Mouse (Mus musculus) intestine, embryonic 16.5 days (tissue): Measurements from ENCODE around the gene Stambpl1. TPM values are rescaled to one million over a fixed set of nuclear protein-coding genes. Genes with fewer than 3 reads are reported as not detected.
A peak's percentile ranks its signal among the peaks of the same experiment; 100 is the strongest.

Source experiments
- ATAC-seq: fragments of 200-750 bp; cut with Nextera tagmentation; 2 replicates; pipeline ENCODE4 v1.8.0; 2017; ENCODE audit warnings: moderate TSS enrichment, moderate library complexity
- H3K27ac ChIP-seq: fragments of 300-500 bp; sonication (generic); 2 replicates; pipeline ENCODE4 v1.5.1; 2014; ENCODE audit warnings: mild to moderate bottlenecking, low read length
- H3K27me3 ChIP-seq: fragments of 300-500 bp; sonication (generic); replicated peaks from 2 replicates; pipeline ENCODE4 v1.6.1; 2014; ENCODE audit warnings: low read length, control low read depth, mixed read lengths; ENCODE audit not compliant: control insufficient read depth, insufficient read depth
- H3K36me3 ChIP-seq: fragments of 300-500 bp; sonication (generic); 2 replicates; pipeline ENCODE4 v1.6.1; 2014; ENCODE audit warnings: low read length, control low read depth; ENCODE audit not compliant: control insufficient read depth, insufficient read depth
- H3K4me1 ChIP-seq: fragments of 300-500 bp; sonication (generic); 2 replicates; pipeline ENCODE4 v1.6.1; 2014; ENCODE audit warnings: low read length, control low read depth, mixed read lengths; ENCODE audit not compliant: control insufficient read depth, insufficient read depth
- H3K4me2 ChIP-seq: fragments of 300-500 bp; sonication (generic); 2 replicates; pipeline ENCODE4 v1.6.1; 2014; ENCODE audit warnings: low read depth, low read length, control low read depth
- H3K4me3 ChIP-seq: fragments of 300-500 bp; sonication (generic); 2 replicates; pipeline ENCODE4 v1.5.1; 2014; ENCODE audit warnings: mild to moderate bottlenecking, low read length
- H3K9ac ChIP-seq: fragments of 300-500 bp; sonication (generic); 2 replicates; pipeline ENCODE4 v1.6.1; 2014; ENCODE audit warnings: low read depth, low read length
- H3K9me3 ChIP-seq: fragments of 300-500 bp; sonication (generic); 2 replicates; pipeline ENCODE4 v1.6.1; 2016; ENCODE audit warnings: low read length, control low read depth; ENCODE audit not compliant: control insufficient read depth
- WGBS: fragments of 180-500 bp; shearing (Covaris S2); extraction: QIAGEN DNeasy Blood & Tissue Kit; methylation state at CpG from one replicate; pipeline ENCODE4 v1.1.7; 2014; 5-methylcytosine and 5-hydroxymethylcytosine counted together
- polyA plus RNA-seq: library from polyadenylated mRNA; unstranded; fragments of >200 nt; fragmentation: Nextera tagmentation; extraction: Ambion mirVana; gene quantifications from 2 replicates; pipeline ENCODE4 v1.2.1, GENCODE M21; 2015

Stambpl1 gene
- polyA plus RNA-seq, 1 experiment from 2014 or later = 22.9 TPM

GRCm38 (mm10) chr19:34220732-34221380 lies 28.8 kb downstream of the Stambpl1 start:
- no peak overlapping the region for H3K27ac ChIP-seq
- 46% methylated on average over 3 of the region's 3 CpGs for WGBS
- no peaks in the 10 kb centered on the region for H3K9me3 ChIP-seq
- no peak overlapping the region for H3K4me2 ChIP-seq
- no peak overlapping the region for H3K4me3 ChIP-seq
- no peak overlapping the region for H3K9ac ChIP-seq
- H3K36me3 ChIP-seq = no peaks in the 10 kb centered on the region
- H3K4me1 ChIP-seq = 0 out of 2 replicates have a peak, but pooled peaks cover 3% of the 10 kb centered on the region
- no peaks in the 10 kb centered on the region for H3K27me3 ChIP-seq
- ATAC-seq = peak; percentile 59

GRCm38 (mm10) chr19:34222805-34223204 lies 30.8 kb downstream of the Stambpl1 start:
- 90% methylated on average over 3 of the region's 3 CpGs for WGBS
- no peaks in the 10 kb centered on the region for H3K4me1 ChIP-seq
- H3K27me3 ChIP-seq = no peaks in the 10 kb centered on the region
- no peak overlapping the region for H3K9ac ChIP-seq
- H3K9me3 ChIP-seq = no peaks in the 10 kb centered on the region
- ATAC-seq = no peak
- no peak overlapping the region for H3K4me2 ChIP-seq
- no peak overlapping the region for H3K27ac ChIP-seq
- no peak overlapping the region for H3K4me3 ChIP-seq
- no peaks in the 10 kb centered on the region for H3K36me3 ChIP-seq

- Histone ChIP-seq H3K27me3 (no peaks in the 10 kb centered on the region), H3K4me2 (no peak overlapping the region), H3K4me1 (no peaks in the 10 kb centered on the region), H3K9ac (no peak overlapping the region), H3K36me3 (no peaks in the 10 kb centered on the region), H3K4me3 (no peak overlapping the region), H3K27ac (no peak overlapping the region), H3K9me3 (no peaks in the 10 kb centered on the region)
- no peak for ATAC-seq
- WGBS = 57% methylated on average over 7 of the region's 7 CpGs
These were observed 39.6 kb downstream of the Stambpl1 start for GRCm38 (mm10) chr19:34231596-34231995.

GRCm38 (mm10) chr19:34232326-34232725 lies 40.3 kb downstream of the Stambpl1 start:
- no peak for ATAC-seq
- Histone ChIP-seq H3K4me2 (no peak overlapping the region), H3K4me3 (no peak overlapping the region), H3K9me3 (no peaks in the 10 kb centered on the region), H3K4me1 (no peaks in the 10 kb centered on the region), H3K27ac (no peak overlapping the region), H3K27me3 (no peaks in the 10 kb centered on the region), H3K36me3 (no peaks in the 10 kb centered on the region), H3K9ac (no peak overlapping the region)
- 64% methylated on average over 5 of the region's 5 CpGs for WGBS

GRCm38 (mm10) chr19:34233944-34234343 lies 41.9 kb downstream of the Stambpl1 start:
- no peak for ATAC-seq
- Histone ChIP-seq H3K9ac (no peak overlapping the region), H3K4me2 (no peak overlapping the region), H3K36me3 (no peaks in the 10 kb centered on the region), H3K4me3 (no peak overlapping the region), H3K9me3 (no peaks in the 10 kb centered on the region), H3K4me1 (no peaks in the 10 kb centered on the region), H3K27ac (no peak overlapping the region), H3K27me3 (no peaks in the 10 kb centered on the region)
- 59% methylated on average over 14 of the region's 14 CpGs for WGBS

GRCm38 (mm10) chr19:34236049-34236448 lies 44.0 kb downstream of the Stambpl1 start:
- Histone ChIP-seq H3K27ac (no peak overlapping the region), H3K9me3 (no peaks in the 10 kb centered on the region), H3K9ac (no peak overlapping the region), H3K27me3 (no peaks in the 10 kb centered on the region), H3K4me3 (no peak overlapping the region), H3K4me2 (no peak overlapping the region), H3K36me3 (no peaks in the 10 kb centered on the region), H3K4me1 (no peaks in the 10 kb centered on the region)
- no peak for ATAC-seq
- 81% methylated on average over 3 of the region's 3 CpGs for WGBS

GRCm38 (mm10) chr19:34237746-34238145 lies 45.7 kb downstream of the Stambpl1 start:
- H3K9me3 ChIP-seq = no peaks in the 10 kb centered on the region
- ATAC-seq = no peak
- no peak overlapping the region for H3K4me2 ChIP-seq
- H3K27ac ChIP-seq = no peak overlapping the region
- H3K27me3 ChIP-seq = no peaks in the 10 kb centered on the region
- no peaks in the 10 kb centered on the region for H3K36me3 ChIP-seq
- H3K9ac ChIP-seq = no peak overlapping the region
- no peaks in the 10 kb centered on the region for H3K4me1 ChIP-seq
- WGBS = 93% methylated on average over 2 of the region's 2 CpGs
- no peak overlapping the region for H3K4me3 ChIP-seq

- no peak overlapping the region for H3K27ac ChIP-seq
- WGBS = 86% methylated on average over 5 of the region's 5 CpGs
- no peak overlapping the region for H3K9ac ChIP-seq
- H3K27me3 ChIP-seq = no peaks in the 10 kb centered on the region
- no peak overlapping the region for H3K4me2 ChIP-seq
- H3K4me1 ChIP-seq = peaks cover 2% of the 10 kb centered on the region; the same call in 1 of the 2 replicates
- ATAC-seq = no peak
- no peak overlapping the region for H3K4me3 ChIP-seq
- no peaks in the 10 kb centered on the region for H3K36me3 ChIP-seq
- no peaks in the 10 kb centered on the region for H3K9me3 ChIP-seq
These were observed 48.4 kb downstream of the Stambpl1 start for GRCm38 (mm10) chr19:34240273-34241039.

- no peaks in the 10 kb centered on the region for H3K27me3 ChIP-seq
- H3K27ac ChIP-seq = no peak overlapping the region
- ATAC-seq = no peak
- no peak overlapping the region for H3K4me2 ChIP-seq
- no peaks in the 10 kb centered on the region for H3K36me3 ChIP-seq
- no peaks in the 10 kb centered on the region for H3K9me3 ChIP-seq
- WGBS = 66% methylated on average over 15 of the region's 15 CpGs
- no peak overlapping the region for H3K9ac ChIP-seq
- peaks cover 2% of the 10 kb centered on the region; the same call in 1 of the 2 replicates for H3K4me1 ChIP-seq
- H3K4me3 ChIP-seq = no peak overlapping the region
These were observed 49.4 kb downstream of the Stambpl1 start for GRCm38 (mm10) chr19:34241247-34241915.
